Mouse (Mus musculus): Measurements from ENCODE around the gene Fhit. TPM values are rescaled to one million over a fixed set of nuclear protein-coding genes. Genes with fewer than 3 reads are reported as not detected.
"Not testable (repeated sequence)": the region's sequence is repeated elsewhere in the genome, so short reads cannot be mapped to it uniquely, and the experiment has no call there.

The Fhit gene
- total RNA-seq (2021): 1 to 10 TPM; 5.2 to 5.6 TPM
- long read RNA-seq, experiment 1, partial matches to known transcripts: 0 of 1 reads
- long read RNA-seq, experiment 1, other reads (novel, unspliced or antisense): 1 of 1 reads
- long read RNA-seq, experiment 2: 0 reads

DNA sequence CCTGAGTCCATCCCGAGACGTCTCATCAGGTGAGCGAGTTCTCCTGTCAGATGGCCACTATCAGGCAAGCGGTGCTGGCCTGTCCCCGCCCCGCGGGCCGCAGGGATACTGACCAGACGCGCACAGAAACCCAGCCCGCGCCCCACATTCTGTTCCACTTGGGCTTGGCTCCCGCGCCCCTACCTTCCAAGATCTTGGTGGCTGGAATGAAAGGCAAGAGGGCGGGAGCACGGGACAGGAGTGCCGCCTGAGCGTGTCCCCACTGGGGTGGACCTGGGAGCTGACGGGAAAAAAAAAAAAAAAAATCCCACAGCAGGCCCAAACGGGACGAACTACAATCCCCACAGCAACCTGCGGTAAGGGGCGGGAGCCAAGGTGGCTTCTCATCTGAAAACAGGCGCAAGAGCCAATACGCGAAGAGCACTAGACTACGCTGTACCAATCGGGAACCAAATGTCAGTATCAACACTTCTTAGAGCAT lies at the start of gene Fhit:
Gene Fhit (minus strand): TSS at position 285 of the 481 bp plus-strand sequence.
- peak; percentile 63 to 91 for DNase-seq (ENCODE audit: low spot score in 2 of 2)

DNA sequence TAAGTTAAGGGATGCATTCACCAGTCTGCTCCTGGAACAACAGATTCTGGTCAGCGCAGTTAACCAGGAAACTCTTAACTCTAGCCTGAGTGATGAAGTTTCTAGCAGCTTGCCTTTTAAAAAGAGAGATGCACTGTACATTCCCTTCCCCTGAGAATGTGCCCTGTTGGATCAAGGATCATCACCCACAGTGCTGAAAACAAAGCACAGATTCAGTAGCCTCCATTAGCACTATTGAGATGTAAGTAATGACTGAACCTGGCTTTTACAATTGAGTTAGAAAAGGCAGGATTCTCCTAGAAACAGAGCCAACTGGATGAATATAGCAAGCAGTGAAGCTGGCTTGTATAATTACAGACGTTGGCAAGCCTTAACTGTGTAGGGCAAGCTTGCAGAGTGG lies 45.0 kb upstream of the Fhit start:
- DNase-seq (ENCODE audit: low spot score in 2 of 2): no peak

DNA sequence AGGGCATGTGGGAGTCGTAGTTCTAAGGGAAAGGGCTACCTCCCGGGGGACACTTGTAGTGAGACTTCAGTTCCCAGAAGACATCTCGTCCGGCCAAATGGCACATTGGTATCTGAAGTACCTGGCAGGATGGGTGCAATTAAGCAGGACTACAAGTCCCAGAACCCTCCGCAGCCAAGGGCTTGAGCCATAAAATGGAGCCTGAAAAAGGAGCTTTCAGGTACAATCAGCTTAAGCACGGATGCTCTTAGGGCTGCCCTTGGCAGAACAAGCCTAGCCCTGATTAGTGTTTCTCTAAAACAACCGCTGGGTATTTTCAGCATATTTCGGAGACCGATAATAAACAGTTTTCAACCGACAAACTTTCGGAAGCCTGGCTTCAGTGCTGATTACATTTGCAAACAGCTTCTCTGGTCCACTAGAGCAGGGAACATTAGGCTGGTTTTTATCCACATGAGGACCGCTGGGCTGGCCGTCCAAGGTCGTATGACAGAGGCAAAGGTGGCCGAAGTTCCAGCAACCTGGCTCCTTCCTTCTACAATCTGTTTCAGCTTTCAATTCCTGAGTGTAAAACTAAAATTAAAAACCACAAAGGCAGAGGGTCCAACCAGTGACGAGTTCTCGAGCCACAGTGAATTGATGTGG lies 907 bp downstream of the Fhit start:
- peak in 1 of 2 experiments; percentile 31 for DNase-seq (ENCODE audit: low spot score in 2 of 2)

DNA sequence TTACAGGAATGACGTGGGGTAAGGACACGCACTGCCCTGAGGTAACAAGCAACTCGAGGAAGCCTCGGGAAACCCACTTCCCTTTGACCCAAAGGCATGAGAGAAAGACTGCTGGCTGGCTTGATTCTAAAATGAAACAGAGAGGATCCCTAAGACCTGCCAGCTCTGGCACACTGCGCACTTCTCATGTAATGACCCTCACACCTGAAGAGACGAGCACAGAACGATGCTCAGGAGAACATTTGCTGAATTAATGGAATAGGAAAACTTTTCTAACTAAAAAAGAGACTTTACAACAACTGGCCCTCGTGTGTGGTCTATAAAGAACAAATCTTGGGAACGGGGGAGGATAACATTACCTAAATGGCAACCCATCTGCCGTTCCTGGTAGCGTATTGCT lies 2.2 kb downstream of the Fhit start:
- no peak for DNase-seq (ENCODE audit: low spot score in 2 of 2)

DNA sequence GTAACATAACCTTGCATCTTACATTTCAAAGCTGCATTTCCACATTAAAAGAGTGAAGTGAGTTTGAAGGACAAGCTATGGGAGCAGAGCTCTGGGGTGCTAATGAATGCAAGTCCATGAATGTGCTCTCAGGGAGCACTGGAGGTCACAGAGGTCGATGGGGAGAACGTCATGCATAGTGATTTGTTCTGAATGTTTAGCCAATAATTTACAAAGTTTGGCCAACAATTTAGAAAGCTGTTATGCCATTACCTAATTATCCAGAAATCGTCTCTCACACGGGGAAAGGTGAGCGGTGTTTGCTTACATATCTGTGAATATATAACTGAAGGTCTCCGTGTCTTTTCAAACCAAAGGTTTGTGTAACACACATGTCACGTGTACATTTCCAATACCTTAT lies 2.8 kb downstream of the Fhit start:
- no peak for DNase-seq (ENCODE audit: low spot score in 2 of 2)

DNA sequence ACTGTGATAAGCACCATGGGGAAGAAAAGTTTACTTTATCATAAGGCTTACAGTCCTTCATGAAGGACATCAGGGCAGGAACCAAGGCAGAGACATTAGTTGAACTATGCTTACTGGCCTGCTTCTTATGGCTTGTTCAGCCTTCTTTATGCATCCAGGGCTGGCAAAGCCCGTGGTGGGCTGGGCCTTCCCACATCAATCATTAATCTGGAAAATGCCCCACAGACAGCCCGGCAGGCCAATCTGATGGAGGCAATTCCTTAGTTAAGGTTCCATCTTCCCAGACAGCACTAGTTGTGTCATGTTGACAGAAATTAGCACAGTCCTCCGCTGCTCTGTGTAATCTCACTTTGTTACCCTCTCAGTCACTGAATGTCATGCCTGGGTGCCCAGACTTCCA lies 4.1 kb downstream of the Fhit start:
- no peak for DNase-seq (ENCODE audit: low spot score in 2 of 2)

DNA sequence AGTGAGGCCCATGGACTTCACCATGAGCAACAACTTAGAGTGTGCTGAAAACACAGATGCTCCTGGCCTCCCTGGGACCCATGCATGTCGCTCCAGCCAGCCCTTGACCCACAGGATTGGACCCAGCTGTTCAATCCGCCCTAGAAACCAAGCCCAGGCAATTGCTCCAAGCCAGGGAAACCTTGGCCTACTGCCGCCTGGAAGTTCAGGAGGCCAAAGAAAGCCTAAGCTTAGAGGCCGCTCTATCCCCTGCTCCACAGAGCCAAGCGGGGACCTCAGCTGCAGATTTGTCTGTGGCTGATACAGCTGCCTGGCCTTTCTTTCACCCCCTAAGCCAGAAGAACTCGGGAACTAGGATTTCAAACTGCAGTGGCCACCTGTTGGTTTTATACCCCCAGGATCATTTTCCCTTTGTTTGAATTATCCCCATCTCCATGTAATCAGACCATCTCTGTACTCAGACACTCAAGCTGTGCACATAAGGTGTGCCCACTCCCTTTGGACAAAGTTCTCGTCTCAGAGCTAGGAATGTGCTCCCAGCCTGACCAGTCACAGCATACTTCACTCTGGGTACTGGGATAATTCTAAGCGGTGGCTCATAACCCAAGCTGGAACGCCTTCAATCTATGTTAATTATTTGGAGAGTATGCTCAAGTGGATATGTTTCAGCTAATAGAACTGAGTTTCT lies 10.1 kb downstream of the Fhit start:
- DNase-seq (ENCODE audit: low spot score in 2 of 2): peak; percentile 46 to 80

DNA sequence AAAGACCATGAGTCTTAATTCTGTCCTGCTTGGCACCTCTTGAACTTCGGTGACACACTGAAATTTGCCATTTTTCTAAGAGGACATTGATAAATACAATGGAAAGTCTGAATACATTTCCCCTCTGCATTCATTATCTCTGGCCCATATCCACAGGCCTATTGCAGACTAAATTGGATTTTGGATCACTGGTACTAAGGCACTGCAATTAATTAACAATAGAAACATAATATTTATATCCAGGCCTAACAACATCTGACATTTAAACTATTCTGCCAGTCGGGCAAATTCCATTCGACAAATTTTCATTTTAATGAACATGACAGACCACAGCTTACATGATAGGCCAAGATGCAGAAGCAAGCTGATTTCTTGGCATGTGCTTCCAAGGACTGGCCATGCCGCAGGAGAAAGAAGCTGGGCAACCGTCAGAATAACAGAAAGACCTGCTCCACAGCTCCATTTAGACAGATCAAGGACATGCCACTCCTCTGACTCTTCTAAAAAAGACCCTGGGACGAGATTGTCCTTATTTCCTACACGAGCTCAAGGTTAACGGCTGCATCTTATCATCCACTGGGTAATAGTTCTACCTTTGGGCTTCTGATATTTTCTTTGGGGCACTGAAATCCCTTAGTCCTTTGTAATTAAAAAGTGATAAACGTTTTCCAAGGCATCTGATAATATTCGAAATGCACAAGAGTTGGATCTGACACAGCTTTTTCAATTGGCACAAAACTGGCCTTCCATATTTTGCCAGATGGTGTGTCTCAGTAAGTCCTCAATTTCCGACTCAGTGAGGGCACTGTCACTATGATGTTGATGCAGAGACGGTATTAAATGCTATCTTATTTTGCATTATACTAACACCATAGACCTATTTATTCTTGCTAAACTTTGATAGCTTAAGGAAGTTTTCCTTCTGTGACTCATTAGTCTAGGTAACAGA lies 27.8 kb downstream of the Fhit start:
- no peak for DNase-seq (ENCODE audit: low spot score in 2 of 2)

DNA sequence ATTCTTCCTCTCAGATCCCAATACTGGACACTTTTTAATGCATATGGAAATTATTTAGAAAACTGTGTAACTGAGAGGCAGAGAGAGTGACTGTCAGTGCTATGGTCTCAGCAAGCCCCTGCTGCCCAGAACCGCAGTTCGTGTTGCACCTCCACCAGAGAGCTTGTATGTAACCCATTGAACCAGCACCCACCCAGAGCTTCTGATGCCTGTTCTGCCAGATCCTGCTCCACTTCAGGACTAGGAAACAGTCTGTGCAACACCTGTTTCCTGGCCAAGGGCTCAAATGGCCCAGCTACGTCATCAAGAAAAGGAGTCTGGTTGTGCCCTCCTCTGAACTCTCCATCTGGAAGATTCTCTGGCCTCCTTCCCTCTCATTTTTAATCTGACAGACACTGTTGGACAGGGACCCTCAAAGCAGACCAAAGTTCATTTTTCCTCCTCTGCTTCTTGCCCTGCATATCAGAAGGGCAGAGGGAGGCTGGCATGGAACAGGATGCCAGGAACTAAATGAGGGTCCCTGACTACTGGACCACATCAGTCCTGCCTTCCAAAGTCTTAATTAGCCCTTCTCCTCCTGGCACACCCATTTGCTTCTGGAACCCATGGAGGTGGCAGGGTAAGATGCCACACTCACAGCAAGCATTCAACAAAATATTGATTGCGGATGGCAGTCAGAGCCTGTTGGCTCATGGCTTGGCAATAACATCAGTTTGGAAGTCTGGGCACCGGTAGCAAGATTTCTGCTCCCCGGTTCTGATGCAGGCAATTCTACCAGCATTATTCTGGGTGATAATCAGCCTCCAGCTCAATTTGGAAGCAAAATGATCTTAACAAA lies 29.0 kb downstream of the Fhit start:
- DNase-seq (ENCODE audit: low spot score in 2 of 2): no peak

DNA sequence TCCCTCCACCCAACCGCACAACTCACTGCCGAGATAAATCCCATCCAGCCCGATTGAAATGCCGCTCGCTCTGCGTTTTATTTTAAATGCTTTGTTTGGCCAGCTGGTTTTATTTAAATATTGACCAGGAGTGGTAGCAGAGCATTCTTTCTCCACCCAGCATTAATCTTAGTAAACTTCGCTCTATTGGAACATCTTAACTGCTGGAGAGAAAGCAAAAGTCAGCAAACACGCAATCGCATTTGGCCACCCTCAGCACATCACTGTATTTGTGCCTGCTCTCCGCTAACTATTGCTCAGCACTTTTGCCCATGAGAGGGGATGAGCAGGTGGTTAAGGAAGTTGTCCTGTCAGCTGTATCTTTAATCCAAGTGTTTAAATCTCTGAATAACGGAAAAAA lies 36.7 kb downstream of the Fhit start:
- no peak for DNase-seq (ENCODE audit: low spot score in 2 of 2)

DNA sequence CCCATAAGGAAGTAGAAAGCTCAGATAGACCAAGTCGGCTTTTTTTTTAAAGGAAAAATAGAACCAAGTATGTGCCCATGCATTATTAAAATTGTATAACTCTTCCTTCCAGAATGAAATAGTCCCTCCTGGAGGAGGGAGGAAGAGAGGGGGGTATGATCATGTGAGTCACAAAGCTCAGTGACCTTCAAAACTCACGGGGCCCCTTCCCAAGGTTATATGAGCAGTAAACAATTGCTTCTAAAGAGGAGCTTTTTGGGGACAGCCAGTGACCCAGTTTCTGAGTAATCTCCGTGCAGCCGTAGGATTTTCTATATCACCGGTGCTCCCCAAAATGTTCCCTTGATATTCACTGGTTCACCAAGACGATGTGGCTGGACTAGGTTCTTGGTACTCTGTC lies 42.8 kb downstream of the Fhit start:
- DNase-seq (ENCODE audit: low spot score in 2 of 2): no peak

DNA sequence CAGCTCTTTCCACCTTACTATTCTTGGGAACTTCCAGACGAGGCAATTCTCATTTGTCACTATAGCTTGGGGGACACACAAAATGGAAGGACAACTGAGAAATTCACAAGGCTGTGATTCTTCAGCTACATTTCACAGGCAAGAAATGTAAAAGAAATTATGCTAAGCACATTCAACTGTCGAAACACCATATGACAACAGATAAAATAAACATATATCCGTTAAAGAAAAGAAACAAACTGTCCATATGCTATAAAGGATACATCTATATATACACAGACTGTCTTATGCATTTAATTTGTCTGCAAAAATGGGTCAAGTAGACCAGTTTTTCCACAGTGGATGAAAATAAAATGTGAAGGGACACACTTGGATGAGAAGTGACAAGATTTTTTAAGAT lies 76.2 kb downstream of the Fhit start:
- DNase-seq (ENCODE audit: low spot score in 2 of 2): no peak

DNA sequence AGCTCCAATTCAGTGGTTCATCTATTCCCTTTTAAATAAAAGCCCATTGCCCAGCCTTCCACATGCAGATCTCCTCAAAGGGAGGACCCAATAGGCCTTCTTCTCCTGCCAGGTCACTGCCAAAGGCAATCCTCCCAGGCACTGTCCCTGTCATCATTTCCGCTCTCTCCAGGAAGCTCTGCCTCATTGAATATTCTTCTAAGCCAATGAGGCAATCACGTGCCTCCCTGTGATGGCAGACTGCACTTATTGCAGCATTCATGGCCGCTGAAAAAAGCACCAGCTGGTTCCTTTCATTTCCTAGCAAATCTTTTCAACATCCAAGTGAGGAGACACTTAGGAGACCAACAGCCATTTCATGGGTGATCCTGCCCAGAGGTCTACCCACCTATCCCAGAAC lies 77.9 kb downstream of the Fhit start:
- DNase-seq (ENCODE audit: low spot score in 2 of 2): no peak

DNA sequence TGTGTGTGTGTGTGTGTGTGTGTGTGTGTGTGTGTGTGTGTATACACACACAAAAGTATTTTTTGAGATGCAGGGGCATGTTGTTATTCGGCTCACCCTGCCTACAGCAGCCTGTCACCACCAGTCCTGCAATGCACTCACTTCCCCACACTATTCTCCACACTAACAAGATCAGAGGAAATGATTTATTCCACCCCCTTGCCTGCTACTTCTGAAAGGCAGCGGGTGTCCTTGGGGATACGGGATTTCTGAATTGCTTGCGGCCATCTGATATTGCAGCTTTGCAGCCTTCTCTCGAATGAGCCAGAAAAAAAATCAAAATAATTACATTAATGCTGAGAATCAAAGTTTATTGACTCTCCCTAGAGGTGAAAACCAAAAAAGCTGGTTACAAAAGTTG lies 78.4 kb downstream of the Fhit start:
- no peak for DNase-seq (ENCODE audit: low spot score in 2 of 2)

DNA sequence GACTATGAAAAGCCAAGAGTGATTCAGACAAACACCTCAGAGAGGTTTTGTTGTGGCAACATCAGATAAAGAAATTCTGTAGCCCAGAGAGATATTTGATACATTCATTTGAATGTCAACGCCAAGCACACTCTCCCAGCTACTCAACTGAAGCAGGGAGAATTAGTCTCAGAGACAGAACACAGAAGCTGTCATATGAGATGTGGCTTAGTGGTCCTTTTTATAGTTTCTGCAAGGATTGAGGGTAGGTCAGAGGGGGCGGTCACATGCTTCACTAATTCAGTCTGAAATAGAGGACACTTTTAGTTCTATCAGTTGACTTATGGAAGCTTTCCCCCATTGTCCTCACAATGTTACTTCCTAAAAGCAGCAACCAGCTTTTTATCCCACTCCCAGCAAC lies 98.2 kb downstream of the Fhit start:
- DNase-seq (ENCODE audit: low spot score in 2 of 2): no peak

DNA sequence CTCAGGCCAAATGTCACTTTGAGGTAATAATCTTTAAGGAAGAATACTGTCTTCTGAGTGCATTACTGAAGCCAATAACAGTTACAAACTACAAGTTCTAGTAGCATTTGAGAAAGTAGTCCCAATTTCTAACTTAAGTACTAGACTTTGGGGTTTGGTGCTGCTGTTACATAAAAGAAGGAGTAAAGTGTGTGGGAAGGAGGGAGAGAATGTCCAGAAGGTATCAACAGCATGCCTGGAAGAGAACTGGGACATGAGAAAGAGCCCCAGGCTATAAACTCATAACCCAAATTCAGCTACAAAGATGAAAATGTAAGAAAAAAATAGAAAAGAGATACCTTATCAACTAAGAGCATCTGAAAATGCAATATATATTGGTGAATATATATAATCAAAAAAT lies 101.6 kb downstream of the Fhit start:
- no peak for DNase-seq (ENCODE audit: low spot score in 2 of 2)

DNA sequence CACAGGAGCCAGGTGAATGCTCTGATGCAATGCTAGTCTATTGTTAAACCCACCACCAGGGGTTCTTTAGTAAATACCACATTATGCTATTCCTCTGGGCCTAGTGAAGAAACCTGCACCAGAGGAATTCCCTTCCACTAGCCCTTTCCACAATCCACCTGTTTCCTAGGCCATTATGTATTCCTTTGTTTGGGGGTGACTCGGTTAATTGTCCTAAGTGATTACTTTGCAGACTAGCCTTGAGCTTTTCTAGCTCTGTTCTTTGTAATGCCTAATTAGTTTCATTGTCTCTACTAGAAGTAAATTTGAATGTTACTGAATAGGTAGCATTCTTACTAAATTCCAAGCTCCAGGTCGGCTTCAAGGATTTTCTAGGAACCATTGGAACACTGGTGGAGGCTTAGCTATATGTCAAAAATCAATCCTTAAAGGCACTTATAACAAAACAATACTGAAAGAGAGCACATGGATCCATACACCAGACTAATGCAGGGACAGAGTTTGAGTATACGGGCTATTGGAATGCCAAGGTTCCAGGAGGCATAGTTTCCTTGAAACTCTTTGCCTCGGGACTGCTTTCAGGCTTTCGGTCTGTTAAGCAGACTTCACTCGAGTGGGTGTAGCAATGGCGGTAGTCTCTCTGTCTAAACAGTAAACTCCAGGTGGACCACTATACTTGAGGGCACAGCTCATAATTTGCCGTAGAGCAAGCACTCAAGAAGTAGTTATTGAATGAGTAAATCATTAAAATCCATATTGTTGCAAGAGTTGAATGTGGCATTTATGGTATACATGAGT lies 122.1 kb downstream of the Fhit start:
- not testable (repeated sequence) for DNase-seq (ENCODE audit: low spot score in 2 of 2)

DNA sequence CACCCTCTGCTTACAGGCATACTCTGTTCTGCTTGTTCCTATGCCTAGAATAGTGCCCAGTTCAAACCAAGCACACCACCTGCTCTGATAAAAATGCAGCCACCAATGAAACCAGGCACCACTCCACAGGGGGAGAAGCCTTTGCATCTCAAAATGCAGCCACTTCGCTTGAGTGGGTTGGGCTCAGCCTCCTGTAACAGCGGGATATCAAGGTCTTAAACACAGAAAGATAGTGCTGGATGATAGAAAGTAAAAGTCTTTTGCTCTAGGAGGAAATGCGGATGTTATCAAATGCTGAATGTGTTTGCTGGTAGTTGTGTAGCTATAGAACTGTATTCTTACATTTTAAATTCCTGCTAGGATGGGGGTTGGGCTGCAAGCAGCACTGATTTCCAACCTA lies 140.4 kb downstream of the Fhit start:
- DNase-seq (ENCODE audit: low spot score in 2 of 2): no peak

DNA sequence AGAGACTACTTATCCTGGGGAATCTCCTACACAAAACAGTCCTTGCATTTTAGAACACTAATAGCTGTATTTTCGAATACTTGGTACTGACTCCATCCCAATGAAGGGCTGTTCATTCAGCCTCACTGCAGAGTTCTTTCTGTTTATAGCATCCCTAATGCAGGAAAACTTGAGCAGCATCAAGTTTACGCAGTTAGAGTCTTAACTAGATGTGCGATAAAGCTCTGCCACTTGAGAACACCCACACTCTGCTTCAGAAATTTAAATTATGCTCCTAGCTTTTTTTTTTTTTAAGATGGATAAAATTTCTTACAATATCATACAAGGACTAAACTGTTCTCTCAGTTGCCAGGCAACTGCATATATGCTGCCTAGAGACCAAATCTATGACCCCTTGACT lies 183.2 kb downstream of the Fhit start:
- DNase-seq (ENCODE audit: low spot score in 2 of 2): no peak

DNA sequence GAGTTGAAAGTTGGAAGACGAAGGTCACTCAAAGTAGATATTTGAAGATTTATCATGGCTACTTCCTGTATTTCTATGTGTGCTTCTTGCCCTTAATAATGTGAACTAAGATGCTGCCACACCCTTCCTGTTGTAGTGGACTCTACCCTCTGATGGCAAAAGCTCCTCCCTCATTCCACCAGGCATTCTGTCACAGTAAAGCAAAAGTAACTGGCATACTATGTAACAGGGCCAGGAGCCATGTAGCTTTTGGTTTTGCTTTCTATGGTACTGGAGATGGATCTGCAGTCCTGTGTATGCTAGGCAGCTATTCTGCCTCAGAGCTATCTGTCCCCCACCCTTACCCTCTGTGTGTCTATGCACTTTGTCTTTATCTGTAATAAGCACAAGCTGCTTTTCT lies 220.2 kb downstream of the Fhit start:
- DNase-seq (ENCODE audit: low spot score in 2 of 2): no peak

All from gastrocnemius, postnatal 4 days (tissue).